Mouse (Mus musculus) forebrain, embryonic 15.5 days (tissue): Measurements from ENCODE around the gene Rbpj. TPM values are rescaled to one million over a fixed set of nuclear protein-coding genes. Genes with fewer than 3 reads are reported as not detected.
"Not testable (repeated sequence)": the region's sequence is repeated elsewhere in the genome, so short reads cannot be mapped to it uniquely, and the experiment has no call there.

Experiments
- ATAC-seq: fragments of 200-750 bp; cut with Nextera tagmentation; replicated peaks from 2 replicates; pipeline ENCODE4 v1.8.0; 2017; ENCODE audit warnings: mild to moderate bottlenecking, moderate TSS enrichment, moderate library complexity
- H3K27ac ChIP-seq: fragments of 300-500 bp; sonication (generic); replicated peaks from 2 replicates; pipeline ENCODE4 v1.5.1; 2015; ENCODE audit warnings: mild to moderate bottlenecking, inconsistent platforms
- H3K27me3 ChIP-seq: fragments of 300-500 bp; sonication (generic); 2 replicates; pipeline ENCODE4 v1.6.1; 2015; ENCODE audit warnings: inconsistent platforms
- H3K36me3 ChIP-seq: fragments of 300-500 bp; sonication (generic); 2 replicates; pipeline ENCODE4 v1.6.1; 2015; ENCODE audit warnings: mild to moderate bottlenecking, inconsistent platforms
- H3K4me1 ChIP-seq: fragments of 300-500 bp; sonication (generic); 2 replicates; pipeline ENCODE4 v1.6.1; 2015; ENCODE audit warnings: inconsistent platforms
- H3K4me2 ChIP-seq: fragments of 300-500 bp; sonication (generic); replicated peaks from 2 replicates; pipeline ENCODE4 v1.6.1; 2015; ENCODE audit warnings: mild to moderate bottlenecking, inconsistent platforms
- H3K4me3 ChIP-seq: fragments of 300-500 bp; sonication (generic); 2 replicates; pipeline ENCODE4 v1.5.1; 2015; ENCODE audit warnings: mild to moderate bottlenecking, inconsistent platforms
- H3K9ac ChIP-seq: fragments of 300-500 bp; sonication (generic); replicated peaks from 2 replicates; pipeline ENCODE4 v1.6.1; 2015; ENCODE audit warnings: mild to moderate bottlenecking, inconsistent platforms
- H3K9me3 ChIP-seq: fragments of 300-500 bp; sonication (generic); 2 replicates; pipeline ENCODE4 v1.6.1; 2016; ENCODE audit warnings: inconsistent platforms
- WGBS: fragments of 180-500 bp; shearing (Covaris S2); methylation state at CpG from one replicate; pipeline ENCODE4 v1.1.7; 2015; ENCODE audit warnings: mixed read lengths; 5-methylcytosine and 5-hydroxymethylcytosine counted together
- polyA plus RNA-seq: library from polyadenylated mRNA; unstranded; fragments of >200 nt; fragmentation: Nextera tagmentation; extraction: Ambion mirVana; gene quantifications from 2 replicates; pipeline ENCODE4 v1.2.1, GENCODE M21; 2015

Rbpj gene
- polyA plus RNA-seq, 1 experiment from 2014 or later: 41.3 TPM

DNA sequence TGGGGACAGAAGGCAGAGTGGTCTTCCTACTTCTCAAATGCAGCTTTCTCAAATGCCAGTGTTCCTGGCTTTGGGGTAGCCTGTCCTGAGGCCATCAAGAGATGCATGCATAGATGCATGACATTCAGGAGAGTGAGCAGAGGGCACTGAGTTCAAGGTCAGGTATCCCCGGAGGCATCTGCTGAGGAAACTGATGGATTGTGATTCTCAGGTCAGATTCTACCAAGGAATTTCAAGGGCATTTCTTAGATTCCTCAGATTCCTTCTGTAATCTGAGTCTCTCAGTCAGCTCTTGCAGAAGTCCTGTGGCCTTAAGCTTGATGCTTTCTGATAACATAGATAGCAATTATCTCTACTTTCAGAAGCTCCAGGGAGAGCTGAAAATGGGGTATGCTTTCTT is 76.1 kb downstream of the Rbpj start:
- H3K4me3 ChIP-seq: no peak overlapping the region
- WGBS: 81% methylated on average over 1 of the region's 1 CpGs

DNA sequence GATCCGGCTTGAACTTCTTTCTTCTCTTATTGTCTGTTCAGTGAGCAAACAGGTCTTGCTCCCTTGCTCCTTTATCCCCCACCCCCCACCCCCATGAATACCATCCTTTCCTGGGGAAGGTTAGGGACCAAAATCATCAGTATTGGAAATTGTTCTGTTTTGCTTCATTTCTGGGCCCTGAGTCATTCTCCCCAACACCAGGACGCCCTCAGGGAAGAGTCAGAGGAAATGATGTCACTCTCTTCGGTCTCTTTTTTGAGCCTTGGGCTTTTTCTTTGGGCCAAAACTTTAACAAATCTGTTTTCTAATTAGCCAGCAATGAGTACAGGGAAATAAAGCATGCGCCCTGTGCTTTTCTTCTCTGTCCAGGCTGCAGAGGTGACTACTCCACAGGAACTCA is 77.4 kb downstream of the Rbpj start:
- ATAC-seq: no peak
- Histone ChIP-seq H3K4me2 (no peak overlapping the region), H3K27ac (no peak overlapping the region), H3K9me3 (no peaks in the 10 kb centered on the region), H3K4me3 (no peak overlapping the region), H3K36me3 (no peaks in the 10 kb centered on the region), H3K27me3 (no peaks in the 10 kb centered on the region), H3K4me1 (no peaks in the 10 kb centered on the region), H3K9ac (no peak overlapping the region)
- WGBS: 60% methylated on average over 4 of the region's 4 CpGs

More for the DNA sequence above, 76.1 kb downstream of the Rbpj start:
- Histone ChIP-seq H3K9ac (no peak overlapping the region), H3K4me2 (no peak overlapping the region), H3K4me1 (no peaks in the 10 kb centered on the region), H3K36me3 (no peaks in the 10 kb centered on the region), H3K27me3 (no peaks in the 10 kb centered on the region), H3K9me3 (no peaks in the 10 kb centered on the region), H3K27ac (no peak overlapping the region)
- ATAC-seq: no peak

DNA sequence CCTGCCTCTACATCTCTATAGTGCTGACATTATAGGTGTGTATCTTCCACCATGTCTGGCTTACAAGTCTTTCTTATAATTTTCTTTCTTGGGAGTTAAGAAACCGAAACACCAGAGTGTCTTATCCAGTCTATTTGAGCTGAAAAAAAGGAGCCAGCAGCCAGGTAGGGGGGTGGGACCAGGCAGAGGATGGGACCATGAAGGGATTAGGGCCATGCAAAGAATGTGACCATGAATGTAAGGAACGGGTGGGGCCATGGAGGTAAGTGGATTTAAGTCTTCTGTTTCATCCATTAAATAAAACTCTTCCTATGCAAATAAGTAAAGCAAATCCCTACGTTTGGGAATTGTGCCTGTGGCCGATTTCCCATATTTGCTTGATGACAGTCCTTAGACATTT is 78.0 kb downstream of the Rbpj start:
- no peak overlapping the region for H3K4me2 ChIP-seq
- no peaks in the 10 kb centered on the region for H3K27me3 ChIP-seq
- no peak overlapping the region for H3K27ac ChIP-seq
- H3K9ac ChIP-seq: no peak overlapping the region
- WGBS: 89% methylated on average over 4 of the region's 4 CpGs
- no peaks in the 10 kb centered on the region for H3K4me1 ChIP-seq
- no peaks in the 10 kb centered on the region for H3K9me3 ChIP-seq
- no peaks in the 10 kb centered on the region for H3K36me3 ChIP-seq
- H3K4me3 ChIP-seq: no peak overlapping the region
- no peak for ATAC-seq

DNA sequence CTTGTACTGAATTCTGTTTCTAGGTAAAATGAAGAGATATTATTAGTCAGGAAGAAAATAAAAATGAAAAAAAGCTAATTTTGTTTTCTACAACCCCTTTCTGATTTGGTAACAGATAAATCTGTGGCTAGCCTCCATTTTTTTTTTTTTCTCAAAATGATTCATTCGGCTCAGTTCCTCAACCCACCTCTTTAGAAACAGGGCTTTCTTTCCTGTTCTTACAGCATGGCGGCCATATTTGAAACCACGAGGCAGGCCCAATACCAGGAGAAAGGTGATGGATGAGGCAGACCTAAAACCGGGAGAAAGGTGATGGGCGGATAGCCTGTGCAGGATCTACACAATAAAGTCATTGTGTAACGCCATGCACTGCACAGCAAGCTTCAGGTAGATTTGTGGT is 80.5 kb downstream of the Rbpj start:
- no peaks in the 10 kb centered on the region for H3K9me3 ChIP-seq
- H3K4me2 ChIP-seq: no peak overlapping the region
- WGBS: 85% methylated on average over 6 of the region's 6 CpGs
- no peak overlapping the region for H3K27ac ChIP-seq
- no peaks in the 10 kb centered on the region for H3K27me3 ChIP-seq
- H3K4me3 ChIP-seq: no peak overlapping the region
- H3K36me3 ChIP-seq: no peaks in the 10 kb centered on the region
- H3K9ac ChIP-seq: no peak overlapping the region
- H3K4me1 ChIP-seq: no peaks in the 10 kb centered on the region
- no peak for ATAC-seq

DNA sequence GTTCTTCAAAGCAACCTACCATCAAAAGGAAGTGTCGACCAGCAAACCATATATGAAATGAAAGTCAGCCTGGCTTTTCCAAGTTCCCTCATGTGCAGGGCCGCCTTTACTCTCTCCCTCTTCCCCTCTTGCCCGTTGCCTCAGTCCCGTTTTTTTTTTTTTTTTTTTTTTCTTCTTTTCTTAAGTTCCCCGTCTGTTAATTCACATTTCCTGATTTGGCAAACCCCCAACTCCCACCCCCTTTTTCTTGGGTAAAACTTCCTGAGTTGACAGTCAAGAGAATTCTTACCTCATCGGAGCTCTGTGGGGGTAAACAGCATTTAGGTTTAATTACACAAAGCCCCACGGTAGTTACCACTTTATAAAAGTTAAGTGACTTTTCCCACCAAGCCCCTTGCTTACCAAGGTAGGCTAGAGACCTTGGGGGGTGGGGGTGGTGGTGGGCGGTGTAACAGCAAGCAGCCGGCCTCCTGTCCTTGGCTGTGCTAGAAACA is 81.1 kb downstream of the Rbpj start:
- Histone ChIP-seq H3K4me2 (no peak overlapping the region), H3K27ac (no peak overlapping the region), H3K4me1 (no peaks in the 10 kb centered on the region), H3K4me3 (no peak overlapping the region), H3K27me3 (no peaks in the 10 kb centered on the region), H3K36me3 (no peaks in the 10 kb centered on the region), H3K9me3 (no peaks in the 10 kb centered on the region), H3K9ac (no peak overlapping the region)
- WGBS: 49% methylated on average over 9 of the region's 9 CpGs
- ATAC-seq: no peak

DNA sequence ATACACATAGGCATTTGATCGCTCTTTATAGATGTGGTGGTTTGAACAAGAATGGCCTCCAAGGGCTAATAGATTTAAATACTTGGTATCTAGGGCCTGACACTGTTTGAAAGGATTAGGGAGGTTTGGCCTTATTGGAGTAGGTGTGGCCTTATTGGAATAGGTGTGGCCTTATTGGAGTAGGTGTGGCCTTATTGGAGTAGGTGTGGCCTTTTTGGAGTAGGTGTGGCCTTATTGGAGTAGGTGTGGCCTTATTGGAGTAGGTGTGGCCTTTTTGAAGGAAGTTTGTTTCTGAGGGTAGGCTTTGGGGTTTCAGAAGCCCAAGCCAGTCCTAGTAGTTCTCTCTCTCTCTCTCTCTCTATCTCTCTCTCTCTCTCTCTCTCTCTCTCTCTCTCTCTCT is 84.4 kb downstream of the Rbpj start:
- H3K27ac ChIP-seq, H3K4me1 ChIP-seq, H3K4me2 ChIP-seq, ATAC-seq, H3K4me3 ChIP-seq, H3K36me3 ChIP-seq, H3K9ac ChIP-seq, H3K27me3 ChIP-seq, H3K9me3 ChIP-seq: not testable (repeated sequence)
- 97% methylated on average over 1 of the region's 1 CpGs for WGBS

DNA sequence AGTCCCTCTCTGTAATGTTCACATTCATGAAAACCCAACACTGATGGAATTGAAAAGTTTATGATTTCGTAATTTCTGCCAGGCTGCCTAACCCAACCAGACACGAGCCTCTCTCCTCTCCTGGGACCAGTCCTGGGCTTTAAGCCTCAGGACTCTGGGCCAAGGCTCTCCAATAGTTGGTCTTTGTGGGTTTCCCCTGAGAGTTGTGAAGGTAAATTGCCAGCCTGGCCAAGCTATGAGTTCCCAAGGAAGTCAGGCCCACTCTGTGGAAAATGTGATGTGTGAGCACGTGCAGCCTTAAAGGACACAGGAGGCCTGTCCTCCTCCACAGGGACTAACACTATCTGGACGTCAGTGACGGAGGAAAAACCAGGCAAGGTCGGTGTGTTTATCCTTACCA is 85.4 kb downstream of the Rbpj start:
- Histone ChIP-seq H3K4me2 (no peak overlapping the region), H3K4me3 (no peak overlapping the region), H3K27ac (no peak overlapping the region), H3K9ac (no peak overlapping the region), H3K36me3 (no peaks in the 10 kb centered on the region), H3K9me3 (no peaks in the 10 kb centered on the region), H3K4me1 (no peaks in the 10 kb centered on the region), H3K27me3 (no peaks in the 10 kb centered on the region)
- no peak for ATAC-seq
- 77% methylated on average over 6 of the region's 6 CpGs for WGBS

DNA sequence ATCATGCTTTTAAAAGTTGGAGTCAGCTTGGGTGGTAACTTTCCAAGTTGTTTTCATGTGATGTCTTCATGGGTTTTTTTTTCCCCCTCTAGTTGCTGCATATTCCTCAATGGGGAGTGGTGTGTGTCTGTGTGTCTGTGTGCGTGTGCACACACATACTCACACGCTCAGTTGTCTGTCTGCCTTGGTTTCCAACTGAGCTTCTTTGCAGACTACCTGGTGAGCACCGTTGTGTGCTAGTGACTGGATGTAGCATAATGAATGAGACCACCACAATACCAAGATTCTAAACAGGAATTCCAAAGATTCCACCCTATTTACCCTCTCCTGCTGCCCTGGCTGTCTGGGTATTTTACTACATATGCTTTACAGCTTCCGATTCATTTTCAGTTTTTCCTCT is 86.0 kb downstream of the Rbpj start:
- H3K27me3 ChIP-seq: no peaks in the 10 kb centered on the region
- 43% methylated on average over 4 of the region's 4 CpGs for WGBS
- H3K9ac ChIP-seq: no peak overlapping the region
- no peak for ATAC-seq
- no peaks in the 10 kb centered on the region for H3K4me1 ChIP-seq
- no peaks in the 10 kb centered on the region for H3K9me3 ChIP-seq
- no peak overlapping the region for H3K4me2 ChIP-seq
- H3K4me3 ChIP-seq: no peak overlapping the region
- H3K36me3 ChIP-seq: no peaks in the 10 kb centered on the region
- no peak overlapping the region for H3K27ac ChIP-seq

DNA sequence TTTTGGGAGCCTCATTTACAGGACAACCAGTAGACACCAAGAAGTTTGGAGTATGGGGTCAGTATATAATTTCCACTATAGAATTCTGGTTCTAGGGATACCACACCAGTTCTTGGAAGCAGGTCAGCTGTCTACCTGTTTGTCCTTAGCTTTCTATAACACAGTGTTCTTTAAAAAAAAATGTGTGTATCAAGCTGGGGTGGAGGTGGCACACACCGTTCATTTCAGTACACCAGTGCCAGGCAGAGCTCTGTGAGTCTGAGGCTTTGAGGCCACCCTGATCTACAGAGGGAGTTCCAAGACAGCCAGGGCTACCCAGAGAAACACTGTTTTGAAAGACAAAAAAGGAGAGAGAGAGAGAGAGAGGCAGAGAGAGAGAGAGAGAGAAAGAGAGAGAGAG is 87.3 kb downstream of the Rbpj start:
- no peaks in the 10 kb centered on the region for H3K36me3 ChIP-seq
- ATAC-seq: no peak
- no peak overlapping the region for H3K27ac ChIP-seq
- H3K4me3 ChIP-seq: no peak overlapping the region
- H3K4me1 ChIP-seq: no peaks in the 10 kb centered on the region
- WGBS: 91% methylated on average over 1 of the region's 1 CpGs
- H3K27me3 ChIP-seq: no peaks in the 10 kb centered on the region
- no peak overlapping the region for H3K9ac ChIP-seq
- H3K4me2 ChIP-seq: no peak overlapping the region
- H3K9me3 ChIP-seq: no peaks in the 10 kb centered on the region

DNA sequence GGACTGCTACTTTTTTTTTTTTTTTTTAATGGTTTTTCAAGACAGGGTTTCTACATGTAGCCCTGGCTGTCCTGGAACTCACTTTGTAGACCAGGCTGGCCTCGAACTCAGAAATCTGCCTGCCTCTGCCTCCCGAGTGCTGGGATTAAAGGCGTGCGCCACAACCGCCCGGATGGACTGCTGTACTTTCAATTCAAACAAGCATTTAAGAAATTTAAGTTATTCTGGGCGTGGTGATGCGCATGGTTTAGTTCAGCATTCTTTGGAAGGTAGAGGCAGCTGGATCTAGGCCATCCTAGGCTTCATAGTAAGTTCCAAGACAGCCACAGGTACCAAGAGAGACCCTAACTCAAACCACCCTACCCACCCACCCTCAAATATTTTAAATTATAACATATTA is 88.2 kb downstream of the Rbpj start:
- Histone ChIP-seq H3K4me2 (no peak overlapping the region), H3K9me3 (no peaks in the 10 kb centered on the region), H3K27me3 (no peaks in the 10 kb centered on the region), H3K36me3 (no peaks in the 10 kb centered on the region), H3K4me1 (no peaks in the 10 kb centered on the region), H3K9ac (no peak overlapping the region), H3K27ac (no peak overlapping the region), H3K4me3 (no peak overlapping the region)
- no peak for ATAC-seq
- WGBS: 92% methylated on average over 8 of the region's 8 CpGs

DNA sequence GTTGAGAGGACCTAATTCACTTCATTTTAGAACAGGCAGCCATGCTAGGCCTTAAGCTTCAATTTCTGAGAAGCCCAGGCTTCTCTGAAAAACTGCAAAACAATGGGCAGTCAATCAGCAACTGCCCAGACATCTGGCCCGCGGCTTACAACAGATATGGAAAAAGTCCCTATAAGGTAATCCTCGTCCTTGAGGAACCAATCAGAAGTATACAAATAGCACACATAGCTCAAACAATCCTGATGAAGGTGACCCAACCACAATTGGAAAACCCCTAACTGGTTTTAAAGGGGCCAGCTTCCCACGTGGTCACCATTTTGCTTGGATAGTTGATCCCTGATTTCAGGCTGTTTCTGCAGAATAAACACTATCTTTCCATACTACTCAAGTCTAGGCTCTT is 89.0 kb downstream of the Rbpj start:
- WGBS: 85% methylated on average over 4 of the region's 4 CpGs

DNA sequence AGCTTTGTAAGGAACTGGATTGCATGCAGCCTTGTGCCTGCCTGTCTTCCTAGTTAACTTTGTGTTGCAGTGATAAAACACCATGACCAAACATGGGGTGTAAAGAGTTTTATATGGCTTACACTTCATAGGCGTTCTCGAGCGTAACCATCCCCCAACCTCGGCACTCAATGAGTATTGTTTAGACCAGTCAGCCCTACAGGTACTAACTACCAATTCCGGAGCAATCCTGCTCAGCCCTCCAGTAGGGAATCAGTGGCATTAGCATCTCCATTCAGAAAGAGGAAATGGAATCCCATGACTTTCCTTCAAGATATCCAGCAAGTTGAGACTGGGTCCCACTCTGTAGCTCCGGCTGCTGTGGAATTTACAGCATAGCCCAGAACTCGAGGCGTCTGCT is 89.5 kb downstream of the Rbpj start:
- no peak overlapping the region for H3K4me3 ChIP-seq
- 93% methylated on average over 8 of the region's 8 CpGs for WGBS
- H3K4me2 ChIP-seq: no peak overlapping the region
- no peak overlapping the region for H3K9ac ChIP-seq
- no peak for ATAC-seq
- no peak overlapping the region for H3K27ac ChIP-seq
- H3K27me3 ChIP-seq: no peaks in the 10 kb centered on the region
- no peaks in the 10 kb centered on the region for H3K9me3 ChIP-seq
- H3K4me1 ChIP-seq: no peaks in the 10 kb centered on the region
- H3K36me3 ChIP-seq: no peaks in the 10 kb centered on the region

More for the DNA sequence above, 89.0 kb downstream of the Rbpj start:
- no peaks in the 10 kb centered on the region for H3K27me3 ChIP-seq
- H3K4me2 ChIP-seq: no peak overlapping the region
- no peaks in the 10 kb centered on the region for H3K4me1 ChIP-seq
- no peaks in the 10 kb centered on the region for H3K36me3 ChIP-seq
- H3K9ac ChIP-seq: no peak overlapping the region
- no peaks in the 10 kb centered on the region for H3K9me3 ChIP-seq
- H3K4me3 ChIP-seq: no peak overlapping the region
- ATAC-seq: no peak
- no peak overlapping the region for H3K27ac ChIP-seq

DNA sequence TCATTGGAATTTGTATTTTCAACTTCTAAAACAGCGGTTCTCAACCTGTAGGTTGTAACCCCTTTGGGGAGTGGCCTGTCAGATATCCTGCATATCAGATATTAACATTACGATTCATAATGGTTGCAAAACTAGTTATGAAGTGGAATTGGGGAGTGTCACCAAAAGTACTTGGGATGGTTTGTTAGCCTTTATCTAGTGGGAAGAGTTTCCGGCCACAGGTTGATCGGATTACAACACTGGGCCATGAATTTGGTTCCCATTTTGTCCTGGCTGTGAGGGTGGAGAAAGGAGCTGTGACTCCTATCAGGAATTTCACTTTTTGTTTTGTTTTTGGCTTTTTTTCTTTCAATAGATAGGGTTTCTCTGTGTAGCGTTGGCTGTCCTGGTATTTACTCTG is 90.0 kb downstream of the Rbpj start:
- no peaks in the 10 kb centered on the region for H3K27me3 ChIP-seq
- H3K9ac ChIP-seq: no peak overlapping the region
- H3K9me3 ChIP-seq: no peaks in the 10 kb centered on the region
- H3K4me1 ChIP-seq: no peaks in the 10 kb centered on the region
- no peak overlapping the region for H3K27ac ChIP-seq
- ATAC-seq: no peak
- no peaks in the 10 kb centered on the region for H3K36me3 ChIP-seq
- H3K4me2 ChIP-seq: no peak overlapping the region
- no peak overlapping the region for H3K4me3 ChIP-seq
- 94% methylated on average over 5 of the region's 5 CpGs for WGBS
